Mouse (Mus musculus): ENCODE data around the gene Timm10b. TPM values are rescaled to one million over a fixed set of nuclear protein-coding genes. Genes with fewer than 3 reads are reported as not detected.

Gene Timm10b
- 54.6 TPM for total RNA-seq (2023)

DNA sequence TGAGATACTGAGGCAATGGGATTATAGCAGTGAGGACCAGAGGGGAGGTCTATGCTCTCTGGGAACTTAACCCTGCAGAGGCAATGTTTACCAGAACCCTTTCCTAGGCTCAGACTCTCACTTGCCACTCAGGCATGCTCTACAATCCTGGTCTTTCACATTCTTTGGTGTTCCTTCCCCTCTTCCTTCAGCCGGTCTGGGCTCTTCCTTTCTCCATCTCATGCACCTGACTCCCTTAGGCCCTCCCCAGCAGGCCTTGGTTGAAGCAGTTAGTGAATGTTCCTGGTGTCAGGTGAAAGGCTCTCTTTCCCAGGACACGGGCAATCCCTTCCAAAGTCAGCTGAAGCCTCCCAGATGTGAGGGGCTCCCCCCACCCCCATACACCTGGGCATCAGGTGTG is at the start of gene Timm10b:
Timm10b (plus strand) TSS at position 301 of the 400 bp plus-strand sequence.

DNA sequence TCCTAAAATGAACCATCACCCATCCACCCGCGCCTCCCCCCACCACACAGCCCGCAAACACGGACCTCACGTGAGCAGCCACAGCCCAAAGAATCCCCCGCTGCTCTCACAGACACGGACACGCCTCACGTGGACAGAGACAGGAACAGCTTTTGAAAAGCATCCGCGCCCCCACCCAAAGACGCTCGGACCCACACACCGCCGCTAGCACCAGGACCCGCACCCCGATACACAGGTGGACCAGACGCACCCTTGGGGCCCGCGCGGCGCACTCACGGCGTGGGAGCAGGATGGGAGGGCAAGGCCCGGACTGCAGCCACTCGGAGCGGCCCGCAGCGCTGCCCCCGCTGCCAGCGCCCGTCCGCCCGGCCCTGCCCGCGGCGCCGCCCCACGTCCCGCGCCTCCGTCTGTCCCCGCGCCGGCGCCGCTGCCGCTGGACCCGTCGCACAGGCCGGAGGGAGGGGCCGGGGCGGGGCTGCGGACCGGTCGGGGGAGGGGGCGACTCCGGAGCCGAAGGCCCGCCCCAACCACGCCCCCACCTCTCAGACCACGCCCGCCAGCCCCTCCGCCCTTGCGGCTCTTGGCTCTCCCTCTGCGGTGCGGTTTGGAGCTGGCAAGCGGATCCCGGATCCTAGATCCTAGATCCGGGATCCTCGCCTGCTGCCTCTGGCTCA is 6.6 kb upstream of the Timm10b start, which contains the start of gene Trim3:
Trim3 (minus strand) TSS at position 445 of the 674 bp plus-strand sequence.

DNA sequence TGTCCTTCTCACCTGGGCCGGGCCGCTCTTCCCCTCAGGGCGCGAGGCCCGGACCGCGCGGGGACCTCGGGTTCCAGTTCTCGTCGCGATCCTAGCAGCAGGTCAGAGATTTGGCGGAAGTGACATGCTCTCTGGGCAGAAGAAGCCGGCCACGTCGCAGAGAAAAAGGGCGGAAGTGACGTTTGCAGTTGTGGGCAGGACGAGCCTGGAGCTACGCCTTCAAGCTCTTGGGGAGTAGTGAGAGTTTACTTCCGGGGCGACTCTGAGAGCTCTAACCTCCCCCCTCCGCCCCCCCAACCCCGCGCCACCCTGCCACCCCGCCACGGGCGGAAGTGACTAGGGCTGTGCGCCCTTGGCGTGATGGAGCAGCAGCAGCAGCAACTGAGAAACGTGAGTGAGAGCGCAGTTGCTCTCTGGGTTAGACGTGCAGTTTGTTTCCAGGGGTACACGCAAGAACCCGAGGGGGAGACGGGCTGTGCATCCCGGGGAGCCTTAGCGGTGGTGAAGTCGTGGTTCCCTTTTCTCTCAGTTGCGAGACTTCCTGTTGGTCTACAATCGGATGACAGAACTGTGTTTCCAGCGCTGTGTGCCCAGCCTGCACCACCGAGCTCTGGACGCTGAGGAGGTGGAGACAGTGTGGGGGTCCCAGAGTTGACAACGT is 507 bp downstream of the Timm10b start, which contains the start of the genes Arfip2 and Gm45799:
Arfip2 (minus strand) TSS at position 184 of the 661 bp plus-strand sequence.
Gm45799 (plus strand) TSS at position 320 of the 661 bp plus-strand sequence.

DNA sequence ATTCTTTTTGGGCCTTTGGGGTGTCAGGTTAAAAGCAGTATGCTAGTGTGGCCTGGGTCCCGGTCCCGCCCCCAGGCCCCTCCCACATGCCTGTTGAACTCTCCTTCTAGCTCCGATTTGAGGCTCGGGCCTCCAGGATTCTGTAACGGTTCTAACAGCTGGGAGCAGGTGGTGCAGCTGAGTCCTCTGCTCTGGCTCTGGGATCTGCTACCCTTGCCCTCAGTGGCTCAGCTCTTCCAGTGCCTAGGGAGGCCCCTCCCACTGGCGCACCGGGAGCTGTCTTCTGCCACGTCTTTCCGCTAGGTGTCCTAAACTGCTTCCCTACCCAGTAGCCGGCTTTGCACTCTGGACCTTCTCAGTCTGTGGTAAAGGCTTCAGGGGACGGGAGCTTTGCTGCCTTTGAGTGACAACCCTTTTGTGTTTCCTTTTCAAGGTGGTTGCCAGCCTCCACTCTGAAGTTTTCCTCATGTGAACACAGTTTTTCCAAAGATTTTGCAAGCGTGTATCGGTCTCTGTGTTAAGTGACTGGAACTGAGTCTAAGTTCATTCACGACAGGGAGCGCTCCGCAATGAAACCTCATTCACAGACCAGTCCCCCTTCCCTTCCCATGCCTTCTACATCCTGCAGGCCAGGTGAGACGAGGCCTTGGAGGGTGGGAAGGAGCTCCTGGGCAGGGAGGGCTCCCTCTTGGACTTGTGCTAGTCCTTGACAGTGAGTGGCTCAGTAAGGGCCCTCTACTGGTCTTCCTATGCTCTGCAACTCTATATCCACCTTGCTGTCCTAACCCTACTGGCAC is 11.0 kb downstream of the Timm10b start, which contains the start of gene Dnhd1:
Dnhd1 (plus strand) TSS at position 189 of the 797 bp plus-strand sequence.

Other genes with a start within 250 kb of the Timm10b start
- 31.0 TPM for gene Fam160a2, start 240.0 kb upstream of the Timm10b start, total RNA-seq (2023)
- gene Cnga4, start 235.5 kb upstream of the Timm10b start, total RNA-seq (2023), result not detected
- gene Cckbr, start 214.3 kb upstream of the Timm10b start, total RNA-seq (2023), result not detected
- gene Cavin3, start 157.8 kb upstream of the Timm10b start, total RNA-seq (2023), result not detected
- gene Smpd1, start 85.7 kb upstream of the Timm10b start, total RNA-seq (2023), result 16.9 TPM
- gene Apbb1, start 58.4 kb upstream of the Timm10b start, total RNA-seq (2023), result 2.1 TPM
- not detected for gene Hpx, start 39.9 kb upstream of the Timm10b start, total RNA-seq (2023)
- gene Trim3, start 6.5 kb upstream of the Timm10b start, total RNA-seq (2023), result 16.6 TPM
- gene Arfip2, start 360 bp downstream of the Timm10b start, total RNA-seq (2023), result 34.6 TPM
- 6.8 TPM for gene Gm45799, start 496 bp downstream of the Timm10b start, total RNA-seq (2023)
- 2.9 TPM for gene Dnhd1, start 10.8 kb downstream of the Timm10b start, total RNA-seq (2023)
- 91.8 TPM for gene Ilk, start 96.5 kb downstream of the Timm10b start, total RNA-seq (2023)
- gene Rrp8, start 97.3 kb downstream of the Timm10b start, total RNA-seq (2023), result 22.4 TPM
- gene Taf10, start 104.3 kb downstream of the Timm10b start, total RNA-seq (2023), result 182 TPM
- gene Tpp1, start 112.2 kb downstream of the Timm10b start, total RNA-seq (2023), result 64.8 TPM
- gene Dchs1, start 147.6 kb downstream of the Timm10b start, total RNA-seq (2023), result not detected
- 43.1 TPM for gene Mrpl17, start 171.0 kb downstream of the Timm10b start, total RNA-seq (2023)

Data from CD4-positive naive resting alpha-beta T cell, adult 76 days (primary cell).